Mouse (Mus musculus): ENCODE data around the gene Klk11. TPM values are rescaled to one million over a fixed set of nuclear protein-coding genes. Genes with fewer than 3 reads are reported as not detected.

Klk11 gene
- total RNA-seq (2021), result not detected

DNA sequence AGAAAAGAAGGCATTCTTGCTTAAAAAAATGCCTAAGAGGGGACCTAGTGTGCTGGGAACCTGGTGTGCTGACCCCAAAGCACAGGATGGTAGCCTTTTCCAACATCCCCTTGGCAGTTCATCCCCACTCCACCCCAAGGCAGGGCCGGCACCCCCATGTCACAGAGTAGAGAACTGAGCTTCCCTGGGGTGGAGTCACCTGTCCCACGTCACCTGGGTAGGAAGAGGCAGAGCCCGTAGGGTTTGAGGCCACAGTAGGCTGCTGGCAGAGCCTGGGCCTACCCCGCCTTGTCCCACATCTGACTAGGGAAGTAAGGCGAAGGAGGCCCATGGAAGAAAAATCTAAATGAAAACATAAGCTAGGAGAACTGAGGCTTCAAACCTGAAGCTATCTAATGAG lies at the start of gene Klk11:
Gene Klk11 (plus strand): TSS at position 241 of the 400 bp plus-strand sequence.
- no peak for DNase-seq (ENCODE audit: extremely low spot score in 1 of 2, low spot score in 1 of 2)

DNA sequence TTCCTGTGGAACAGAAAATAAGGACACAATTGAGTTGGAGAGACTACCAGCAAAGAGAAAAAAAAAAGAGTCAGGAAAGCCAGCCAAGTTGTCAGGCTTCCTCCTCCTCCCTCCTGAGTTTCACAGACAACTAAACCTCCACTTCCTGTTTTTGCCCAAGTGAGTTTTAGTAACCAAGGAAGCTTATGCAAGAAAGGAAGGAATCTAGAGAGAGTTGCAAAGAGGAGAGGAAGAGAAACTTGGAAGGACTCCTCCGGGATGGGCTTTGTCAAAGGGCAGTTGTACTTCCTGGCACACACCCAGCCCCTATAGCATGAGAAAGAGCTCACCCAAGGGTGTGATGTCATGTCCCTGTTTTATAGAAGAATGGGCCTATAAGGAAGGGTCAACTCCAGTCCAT lies 26.6 kb upstream of the Klk11 start:
- DNase-seq (ENCODE audit: extremely low spot score in 1 of 2, low spot score in 1 of 2), result no peak

DNA sequence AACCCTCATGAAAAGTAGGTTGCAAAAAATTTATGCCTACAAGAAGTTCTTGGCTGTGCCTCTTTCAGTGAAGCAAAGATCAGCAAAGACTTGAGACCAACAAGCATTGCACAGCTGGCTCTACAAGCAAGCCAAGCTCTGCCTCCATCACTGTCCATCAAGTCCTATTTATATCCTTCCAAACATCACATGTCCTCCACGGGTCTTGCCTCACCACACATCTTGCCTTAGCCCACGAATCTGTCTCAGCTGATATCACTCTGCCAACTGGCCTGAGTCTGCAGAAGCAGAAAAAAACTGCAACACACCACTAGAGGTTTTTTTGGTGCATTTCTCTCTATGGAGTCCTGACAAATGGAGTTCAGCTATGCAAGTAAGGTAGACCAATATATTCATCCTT lies 21.6 kb upstream of the Klk11 start:
- DNase-seq (ENCODE audit: extremely low spot score in 1 of 2, low spot score in 1 of 2), result no peak

DNA sequence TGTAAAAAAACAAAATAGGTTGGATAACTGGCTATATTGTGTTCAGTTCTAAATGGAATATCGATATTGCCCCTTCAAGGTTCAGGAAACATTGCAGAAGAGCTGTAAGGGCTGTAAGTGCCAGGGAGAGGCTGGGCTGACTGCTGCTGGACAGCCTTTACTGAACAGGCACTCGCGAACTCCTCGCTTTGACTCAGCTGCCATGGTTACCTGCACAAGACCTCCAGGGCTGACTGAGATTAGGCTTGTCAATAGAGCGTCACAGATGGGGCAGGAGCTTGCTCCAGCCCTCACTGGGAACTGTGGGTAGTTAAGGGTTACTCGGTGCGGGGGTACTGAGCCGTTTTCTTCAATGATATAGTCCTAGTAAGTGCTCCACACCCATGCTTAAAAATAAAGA lies 7.9 kb upstream of the Klk11 start:
- no peak for DNase-seq (ENCODE audit: extremely low spot score in 1 of 2, low spot score in 1 of 2)

DNA sequence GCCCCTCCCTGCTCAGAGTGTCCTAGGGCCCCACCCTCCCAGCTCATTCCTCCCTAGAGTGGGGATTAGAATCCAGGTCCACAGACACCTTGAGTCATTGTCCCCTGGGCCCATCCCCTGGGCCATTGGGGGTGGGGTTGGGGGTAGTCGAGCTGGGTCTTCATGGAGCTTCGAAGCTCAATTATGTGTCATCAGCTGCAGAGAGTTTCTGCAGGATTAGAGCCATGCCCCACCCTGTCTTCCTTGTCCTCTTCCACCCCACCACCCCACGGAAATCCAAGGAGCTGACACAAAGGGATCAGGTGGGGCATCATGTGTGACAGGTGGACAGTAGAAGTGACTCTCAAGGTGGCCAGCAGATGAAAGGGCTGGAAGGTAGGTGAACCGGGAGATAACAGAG lies 5.8 kb upstream of the Klk11 start, which contains the start of gene Klk12:
Gene Klk12 (plus strand): TSS at position 301 of the 400 bp plus-strand sequence.
- DNase-seq (ENCODE audit: extremely low spot score in 1 of 2, low spot score in 1 of 2), result no peak

DNA sequence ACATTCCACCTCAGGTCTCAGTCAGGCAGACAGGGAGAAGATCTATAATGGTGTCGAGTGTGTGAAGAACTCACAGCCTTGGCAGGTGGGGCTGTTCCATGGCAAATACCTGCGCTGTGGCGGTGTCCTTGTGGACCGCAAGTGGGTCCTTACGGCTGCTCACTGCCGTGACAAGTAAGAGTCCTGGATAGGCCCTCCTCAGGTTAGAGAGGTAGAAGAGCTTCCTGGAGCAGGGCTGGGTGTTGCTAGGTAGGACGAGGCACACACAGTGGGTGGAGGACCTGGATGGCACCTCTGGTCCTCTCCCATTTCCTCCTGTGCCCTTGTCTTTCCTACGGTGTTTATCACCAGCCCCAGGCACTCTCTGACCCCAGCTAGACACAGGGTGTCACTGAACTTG lies 4.8 kb upstream of the Klk11 start:
- DNase-seq (ENCODE audit: extremely low spot score in 1 of 2, low spot score in 1 of 2), result no peak

DNA sequence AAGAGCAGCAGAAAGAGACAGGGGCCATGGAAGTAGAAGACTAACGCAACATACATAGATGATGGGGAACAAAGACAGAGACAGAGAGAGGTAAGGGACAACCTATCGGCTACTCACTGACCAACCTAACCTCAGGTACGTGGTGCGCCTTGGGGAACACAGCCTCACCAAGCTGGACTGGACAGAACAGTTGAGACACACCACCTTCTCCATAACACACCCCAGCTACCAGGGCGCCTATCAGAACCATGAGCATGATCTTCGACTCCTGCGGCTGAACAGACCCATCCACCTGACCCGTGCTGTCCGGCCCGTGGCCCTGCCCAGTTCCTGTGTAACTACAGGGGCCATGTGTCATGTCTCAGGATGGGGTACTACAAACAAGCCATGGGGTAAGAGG lies 3.7 kb upstream of the Klk11 start:
- no peak for DNase-seq (ENCODE audit: extremely low spot score in 1 of 2, low spot score in 1 of 2)

DNA sequence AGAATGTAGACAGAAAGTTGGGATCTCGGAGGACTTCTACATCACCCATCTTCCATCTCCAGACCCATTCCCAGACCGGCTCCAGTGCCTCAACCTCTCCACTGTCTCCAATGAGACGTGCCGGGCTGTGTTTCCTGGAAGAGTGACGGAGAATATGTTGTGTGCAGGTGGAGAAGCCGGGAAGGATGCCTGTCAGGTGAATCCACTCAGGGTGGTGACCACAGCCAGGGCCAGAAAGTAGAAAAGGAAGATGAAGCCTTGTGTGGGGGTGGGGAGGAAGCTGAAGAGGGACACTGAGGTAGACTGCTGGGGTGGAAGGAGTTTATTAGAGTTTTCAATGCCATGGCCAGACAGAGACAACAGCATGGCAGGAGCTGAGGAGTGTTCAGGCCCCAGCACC lies 2.5 kb upstream of the Klk11 start:
- DNase-seq (ENCODE audit: extremely low spot score in 1 of 2, low spot score in 1 of 2), result no peak

DNA sequence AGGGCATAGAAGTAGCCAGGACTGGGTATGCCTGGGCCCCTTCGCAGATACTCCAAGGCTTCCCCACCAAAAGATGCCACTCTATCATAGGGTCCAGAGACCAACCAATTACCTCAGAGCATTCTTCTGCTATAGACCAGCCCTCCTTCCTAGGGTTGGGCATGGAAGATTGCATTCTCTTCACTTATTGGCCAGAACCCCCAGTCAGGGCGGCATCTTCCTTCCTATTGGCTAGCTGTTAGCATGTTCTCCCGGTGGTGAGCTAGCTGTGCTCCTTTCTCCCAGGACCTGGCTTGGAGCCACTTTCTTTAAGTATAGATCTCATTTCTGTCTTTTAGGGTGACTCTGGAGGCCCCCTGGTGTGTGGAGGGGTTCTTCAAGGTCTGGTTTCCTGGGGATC lies 1.5 kb upstream of the Klk11 start:
- DNase-seq (ENCODE audit: extremely low spot score in 1 of 2, low spot score in 1 of 2), result no peak

DNA sequence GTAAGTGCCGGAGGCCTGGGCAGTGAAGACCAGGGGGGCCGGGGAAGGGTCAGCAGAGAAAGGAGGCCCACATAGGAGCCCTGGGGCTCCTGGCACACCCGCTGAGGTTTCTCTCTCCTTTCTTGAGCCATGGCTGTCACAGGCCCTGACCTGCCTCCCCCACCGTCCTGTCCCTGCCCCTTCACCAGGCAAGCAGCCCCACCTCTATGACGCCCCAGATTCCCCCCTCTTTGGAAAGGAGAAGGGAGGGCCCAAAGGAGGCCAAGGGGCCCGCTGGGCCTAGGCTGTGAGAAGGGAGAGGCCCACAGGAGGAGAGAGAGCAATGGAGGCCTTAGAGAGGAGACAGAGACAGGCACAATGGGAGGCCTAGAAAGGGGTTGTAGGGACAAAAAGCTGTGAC lies 398 bp downstream of the Klk11 start:
- DNase-seq (ENCODE audit: extremely low spot score in 1 of 2, low spot score in 1 of 2), result no peak

DNA sequence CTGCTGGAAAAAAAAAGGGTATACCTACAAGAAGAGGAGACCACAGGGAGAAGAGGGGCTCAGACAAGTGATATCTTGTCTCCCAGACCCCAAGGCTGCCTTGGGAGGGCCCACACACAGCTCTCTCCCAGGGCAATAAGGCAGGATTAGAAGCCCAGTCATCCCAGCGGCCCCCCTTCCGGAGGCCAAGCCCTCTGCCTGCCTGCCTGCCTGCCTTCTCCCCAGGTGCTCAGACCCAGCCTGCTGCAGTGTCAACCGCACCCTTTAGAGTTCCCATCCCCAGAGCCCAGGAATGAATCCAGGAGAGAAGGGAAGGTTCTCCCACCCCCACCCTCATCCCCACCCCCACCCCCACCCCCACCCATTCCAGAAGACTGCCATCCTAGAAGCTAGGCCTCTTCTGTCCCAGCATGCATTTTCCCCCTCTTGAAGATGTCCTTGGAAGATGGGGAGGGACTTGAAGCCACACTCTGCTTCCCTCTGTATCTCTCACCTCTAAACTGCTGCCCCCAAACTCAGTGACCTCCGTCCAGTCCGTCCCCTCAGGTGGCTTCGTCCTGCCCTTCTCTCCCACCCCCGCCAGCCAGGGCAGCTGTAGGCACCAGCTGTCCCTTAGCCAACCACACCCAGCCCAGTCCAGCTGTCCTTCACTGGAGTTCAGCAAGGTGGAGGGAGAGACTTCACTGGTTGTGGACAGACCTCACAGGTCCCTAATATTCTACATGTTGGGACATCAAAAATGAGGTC lies 1.1 kb downstream of the Klk11 start:
- DNase-seq (ENCODE audit: extremely low spot score in 1 of 2, low spot score in 1 of 2), result no peak

DNA sequence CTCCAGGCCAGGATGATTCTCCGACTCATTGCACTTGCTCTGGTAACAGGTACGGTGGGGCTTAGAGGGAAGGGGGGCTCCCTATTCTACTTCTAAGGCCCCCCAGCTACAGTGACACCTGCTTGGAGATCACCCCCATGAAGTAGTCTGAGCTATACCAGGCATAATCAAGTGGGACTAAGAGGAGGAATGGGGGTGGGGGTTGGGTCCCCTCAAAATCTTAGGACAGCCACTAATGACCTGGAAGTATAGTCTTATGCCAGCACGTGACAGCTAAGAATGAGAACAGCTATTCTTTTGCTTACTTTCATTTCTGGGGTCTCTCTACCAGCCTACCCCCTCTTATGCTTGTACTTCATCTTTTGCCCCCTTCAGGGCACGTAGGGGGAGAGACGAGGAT lies 2.1 kb downstream of the Klk11 start:
- DNase-seq (ENCODE audit: extremely low spot score in 1 of 2, low spot score in 1 of 2), result no peak

DNA sequence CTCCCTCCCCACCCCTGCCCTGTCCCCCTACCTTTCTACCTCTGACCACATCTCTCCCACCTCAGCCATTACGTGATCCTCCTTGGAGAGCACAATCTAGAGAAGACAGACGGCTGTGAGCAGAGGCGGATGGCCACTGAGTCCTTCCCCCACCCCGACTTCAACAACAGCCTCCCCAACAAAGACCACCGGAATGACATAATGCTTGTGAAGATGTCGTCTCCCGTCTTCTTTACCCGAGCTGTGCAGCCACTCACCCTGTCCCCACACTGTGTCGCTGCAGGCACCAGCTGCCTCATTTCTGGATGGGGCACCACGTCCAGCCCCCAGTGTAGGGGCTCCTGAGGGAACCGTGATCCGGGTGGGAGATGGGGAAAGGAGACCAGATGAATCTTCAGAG lies 3.0 kb downstream of the Klk11 start:
- DNase-seq (ENCODE audit: extremely low spot score in 1 of 2, low spot score in 1 of 2), result no peak

DNA sequence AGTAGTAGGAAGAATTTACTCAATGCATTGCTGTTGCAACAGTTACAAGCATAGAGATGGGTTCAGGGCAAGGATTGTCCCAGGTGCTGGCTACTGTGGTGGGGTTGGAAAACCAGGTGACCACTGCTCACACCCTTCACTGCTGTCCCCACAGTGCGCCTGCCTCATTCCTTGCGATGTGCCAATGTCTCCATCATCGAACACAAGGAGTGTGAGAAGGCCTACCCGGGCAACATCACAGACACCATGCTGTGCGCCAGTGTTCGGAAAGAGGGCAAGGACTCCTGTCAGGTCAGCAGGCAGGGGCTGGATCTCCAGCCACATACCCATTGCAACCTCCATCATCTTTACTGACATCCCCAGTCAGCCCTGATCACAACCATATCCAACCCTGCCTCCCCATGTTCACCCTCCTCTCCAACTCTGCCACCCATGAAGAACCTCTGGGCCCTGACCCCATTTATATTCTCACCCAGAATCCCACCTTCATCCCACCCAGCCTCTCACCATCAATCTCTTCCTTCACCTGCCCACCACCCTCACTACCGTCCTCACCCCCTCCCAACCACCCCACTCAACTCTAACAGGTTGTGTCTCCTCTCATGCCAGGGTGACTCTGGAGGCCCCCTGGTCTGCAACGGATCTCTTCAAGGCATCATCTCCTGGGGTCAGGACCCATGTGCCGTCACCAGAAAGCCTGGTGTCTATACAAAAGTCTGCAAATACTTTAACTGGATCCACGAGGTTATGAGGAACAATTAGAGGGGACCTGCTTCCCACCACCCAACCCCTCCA lies 4.0 kb downstream of the Klk11 start:
- no peak for DNase-seq (ENCODE audit: extremely low spot score in 1 of 2, low spot score in 1 of 2)

DNA sequence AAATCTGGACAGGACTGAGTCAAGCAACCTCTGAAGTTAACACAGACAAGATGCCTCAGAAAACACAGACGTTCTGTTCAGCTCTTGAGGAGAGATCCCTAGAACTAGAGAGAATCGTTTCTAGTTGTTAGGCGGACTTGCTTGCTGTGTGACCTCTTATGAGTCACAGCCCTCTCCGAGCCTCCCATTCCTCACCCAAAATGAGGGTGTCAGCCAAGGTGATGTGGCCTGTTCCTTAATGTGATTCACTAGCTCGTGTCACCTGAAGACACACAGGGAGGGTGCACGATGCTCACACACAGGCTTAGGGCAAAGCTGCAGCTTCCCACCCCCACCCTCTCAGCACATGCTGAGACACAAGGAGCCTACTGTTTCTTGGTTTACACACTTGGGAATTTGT lies 5.8 kb downstream of the Klk11 start:
- DNase-seq (ENCODE audit: extremely low spot score in 1 of 2, low spot score in 1 of 2), result no peak

DNA sequence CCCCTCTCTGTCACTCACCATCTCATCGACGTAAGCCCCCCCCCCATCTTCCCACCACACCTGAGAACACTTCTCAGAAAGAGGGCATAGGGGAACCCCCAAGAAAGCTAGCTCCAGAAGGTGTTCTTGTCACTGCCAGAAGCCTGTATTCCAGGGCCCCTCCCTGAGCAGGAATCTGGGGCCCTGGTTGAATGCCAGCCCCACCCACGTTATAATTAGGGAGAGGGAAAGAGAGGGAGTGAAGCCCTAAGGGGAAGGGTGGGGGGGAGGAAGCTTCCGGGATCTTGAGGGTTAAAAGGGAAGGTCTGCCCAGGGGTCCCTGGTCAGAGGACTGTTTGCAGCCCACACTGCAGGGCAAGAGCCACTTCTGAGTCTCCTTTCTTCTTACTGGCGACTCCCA lies 6.3 kb downstream of the Klk11 start, which contains the start of gene Klk10:
Gene Klk10 (plus strand): TSS at position 290 of the 400 bp plus-strand sequence.
- DNase-seq (ENCODE audit: extremely low spot score in 1 of 2, low spot score in 1 of 2), result peak in 1 of 2 experiments; percentile 23

DNA sequence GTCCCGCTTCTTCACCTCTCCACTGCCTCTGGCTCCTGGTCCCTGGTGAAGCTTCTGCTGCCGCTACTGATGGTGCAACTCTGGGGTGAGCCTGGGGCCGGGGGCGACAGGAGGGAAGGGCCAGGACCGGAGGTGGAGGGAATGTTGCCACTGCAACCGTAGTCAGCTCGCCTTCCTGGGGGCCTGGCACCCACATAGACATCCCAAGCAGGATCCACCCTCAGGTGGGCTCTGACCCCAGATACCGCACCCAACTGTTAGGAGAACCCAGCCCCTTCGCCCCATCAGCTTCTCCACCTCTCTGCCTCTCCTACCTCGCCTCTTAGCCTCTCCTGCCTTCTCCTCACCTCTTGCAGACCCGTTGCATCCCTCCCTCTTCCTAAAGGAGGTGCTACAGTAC lies 7.1 kb downstream of the Klk11 start:
- no peak for DNase-seq (ENCODE audit: extremely low spot score in 1 of 2, low spot score in 1 of 2)

DNA sequence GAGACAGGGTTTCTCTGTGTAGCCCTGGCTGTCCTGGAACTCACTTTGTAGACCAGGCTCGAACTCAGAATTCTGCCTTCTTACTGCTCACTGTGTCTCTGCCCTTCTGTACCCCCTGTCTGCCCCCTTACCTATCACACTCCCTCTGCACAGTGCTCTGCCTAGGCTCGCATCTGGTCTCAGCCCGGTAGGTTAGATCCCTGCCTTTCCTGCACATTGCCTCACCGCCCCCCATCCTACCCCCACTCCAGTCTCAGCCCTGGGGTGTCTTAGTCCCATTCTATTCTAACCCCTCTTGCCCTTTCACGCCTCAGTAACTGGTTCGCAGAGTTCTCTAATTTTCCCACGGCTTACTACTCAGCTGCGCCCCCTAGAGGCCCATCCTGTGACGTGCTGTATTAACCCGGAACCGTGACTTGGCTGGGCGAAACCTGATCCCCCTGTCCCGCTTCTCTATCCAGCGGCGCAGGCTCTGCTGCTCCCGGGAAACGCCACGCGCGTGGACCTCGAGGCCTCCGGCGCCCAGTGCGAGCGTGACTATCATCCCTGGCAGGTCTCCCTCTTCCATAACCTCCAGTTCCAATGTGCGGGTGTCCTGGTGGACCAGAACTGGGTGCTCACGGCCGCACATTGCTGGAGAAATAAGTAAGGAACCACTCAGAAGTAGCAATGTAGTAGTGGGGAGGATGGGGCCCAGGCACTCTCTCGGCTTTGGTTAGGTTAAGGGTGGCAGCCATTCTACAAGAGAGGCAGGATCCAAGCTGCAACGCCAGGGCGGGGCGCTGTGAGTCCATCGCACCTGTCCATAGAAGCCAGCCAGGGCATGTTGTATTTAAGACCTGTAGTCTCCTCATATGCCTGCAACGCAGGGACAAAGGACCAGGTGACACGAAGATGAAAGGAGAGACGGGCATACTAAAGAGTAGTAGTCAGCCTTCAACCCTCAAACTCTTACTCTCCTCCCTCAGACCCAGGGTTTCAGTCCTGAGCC lies 8.2 kb downstream of the Klk11 start:
- DNase-seq (ENCODE audit: extremely low spot score in 1 of 2, low spot score in 1 of 2), result peak; percentile 67 to 88

DNA sequence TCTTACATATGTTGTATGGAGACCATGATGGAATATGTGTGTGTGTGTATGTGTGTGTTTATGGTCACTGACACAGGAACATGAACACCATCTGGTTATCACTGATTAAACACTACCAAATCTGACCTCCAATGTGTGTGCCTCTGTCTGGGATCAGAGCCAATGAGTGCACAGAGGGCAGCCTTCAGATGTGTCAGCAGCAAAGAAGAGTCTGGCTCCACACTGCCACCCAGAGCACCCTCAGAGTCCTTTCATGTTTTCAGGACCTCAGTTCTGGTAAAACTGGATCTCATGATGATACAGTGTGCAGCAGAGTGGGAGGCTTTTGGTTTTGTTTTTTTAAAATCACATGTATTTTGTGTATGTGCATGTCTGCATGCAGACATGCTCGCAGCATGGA lies 10.9 kb downstream of the Klk11 start:
- no peak for DNase-seq (ENCODE audit: extremely low spot score in 1 of 2, low spot score in 1 of 2)

DNA sequence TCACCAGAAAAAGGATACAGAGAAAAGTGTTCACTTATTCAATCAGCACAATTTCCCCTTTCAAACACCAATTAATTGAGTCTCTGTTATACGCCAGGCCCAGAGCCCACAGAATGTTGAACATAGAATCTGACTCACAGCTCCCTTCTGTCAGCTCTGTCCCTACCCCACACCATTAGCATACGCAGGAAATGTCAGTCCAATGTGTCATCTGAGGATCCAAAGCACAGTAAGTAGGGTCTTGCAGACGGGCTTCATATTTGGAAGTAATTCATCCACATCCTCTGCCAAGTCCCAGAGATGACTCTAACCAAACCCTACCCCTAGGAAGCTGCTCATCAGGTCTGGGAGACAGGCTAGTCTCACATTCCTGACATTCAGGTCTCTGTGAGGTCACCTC lies 13.7 kb downstream of the Klk11 start:
- no peak for DNase-seq (ENCODE audit: extremely low spot score in 1 of 2, low spot score in 1 of 2)

DNA sequence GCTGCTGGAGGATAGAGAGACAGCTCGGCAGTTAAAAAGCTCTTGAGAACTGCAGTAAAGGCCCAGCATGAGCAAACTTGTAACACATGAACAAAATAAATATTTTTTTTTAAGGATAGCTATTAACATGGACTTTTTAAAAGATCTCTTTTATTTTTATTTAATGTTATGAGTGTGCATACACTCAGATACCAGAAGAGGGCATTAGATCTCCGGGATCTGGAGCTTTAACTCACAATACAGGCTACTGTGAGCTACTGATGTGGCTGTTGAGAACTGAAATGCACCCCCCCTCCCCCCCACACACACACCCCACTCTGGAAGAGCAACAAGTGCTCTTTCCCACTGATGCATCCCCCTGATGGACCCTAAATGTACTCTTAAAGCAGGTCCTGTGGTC lies 14.9 kb downstream of the Klk11 start:
- DNase-seq (ENCODE audit: extremely low spot score in 1 of 2, low spot score in 1 of 2), result no peak

Data from layer of hippocampus, postnatal 25 days (tissue).